Mouse (Mus musculus): Measurements from ENCODE around the gene Sugt1.

DNA sequence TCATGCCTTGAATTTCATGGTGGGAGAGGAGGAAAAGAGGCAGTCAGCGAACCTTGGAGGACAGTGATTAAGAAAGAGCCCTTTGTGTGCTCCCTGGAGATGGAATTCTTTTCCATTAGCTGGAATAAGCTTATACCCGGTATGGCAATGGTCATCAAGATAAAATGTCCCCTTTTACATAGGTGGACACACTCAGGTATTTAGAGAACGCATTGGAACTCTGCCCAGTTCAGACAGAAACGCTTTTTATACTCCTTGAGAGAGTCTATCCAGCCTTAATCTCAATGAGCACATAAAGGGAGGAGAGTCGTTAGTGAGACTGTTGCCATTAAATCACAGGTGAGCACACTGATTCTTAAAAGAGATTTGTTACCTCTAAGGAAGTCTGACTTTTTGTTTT, 73.0 kb downstream of the Sugt1 start:
- no peak for TF ChIP-seq CTCF (IDR thresholded peaks at IDR 0.05; ENCODE audit: control insufficient read depth, insufficient read depth, low read length)
- no peak for TF ChIP-seq POLR2A (IDR thresholded peaks at IDR 0.05; ENCODE audit: borderline replicate concordance, control insufficient read depth, low read depth, low read length)

All from bone marrow, adult 2 months (tissue).